Mouse (Mus musculus) spleen, adult 12 weeks (tissue): Measurements from ENCODE around the gene Ccdc38.
A peak's percentile ranks its signal among the peaks of the same experiment; 100 is the strongest.

ENCODE experiments used
- DNase-seq: peaks from one replicate; pipeline ENCODE4 v3.0.0; 2022; ENCODE audit warnings: low spot score

Ccdc38 gene

GRCm38 (mm10) chr10:93540431-93541210, at the start of gene Ccdc38:
Gene Ccdc38, plus strand, starts transcription at chr10:93540632.
- DNase-seq, result peak; percentile 8

DNA sequence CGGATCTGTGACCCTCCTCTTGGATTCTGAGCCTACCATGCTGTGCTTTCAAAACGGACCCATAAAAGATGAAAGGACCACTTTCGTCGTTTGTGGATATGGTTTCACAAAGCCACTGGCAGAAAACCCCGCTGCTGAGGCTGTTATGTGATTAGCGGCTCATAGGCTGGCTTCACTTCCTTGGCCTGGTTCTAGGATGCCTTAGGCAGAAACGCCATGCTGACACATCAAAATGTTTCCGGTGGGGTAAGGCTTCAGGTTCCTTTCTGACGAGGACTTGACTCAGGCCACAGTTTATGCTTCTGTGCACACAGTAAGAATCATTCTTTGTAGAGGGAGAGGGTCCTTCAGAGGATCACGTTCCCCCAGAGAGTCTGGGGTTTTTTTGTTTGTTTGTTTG, 39.6 kb upstream of the Ccdc38 start:
- DNase-seq, result no peak

DNA sequence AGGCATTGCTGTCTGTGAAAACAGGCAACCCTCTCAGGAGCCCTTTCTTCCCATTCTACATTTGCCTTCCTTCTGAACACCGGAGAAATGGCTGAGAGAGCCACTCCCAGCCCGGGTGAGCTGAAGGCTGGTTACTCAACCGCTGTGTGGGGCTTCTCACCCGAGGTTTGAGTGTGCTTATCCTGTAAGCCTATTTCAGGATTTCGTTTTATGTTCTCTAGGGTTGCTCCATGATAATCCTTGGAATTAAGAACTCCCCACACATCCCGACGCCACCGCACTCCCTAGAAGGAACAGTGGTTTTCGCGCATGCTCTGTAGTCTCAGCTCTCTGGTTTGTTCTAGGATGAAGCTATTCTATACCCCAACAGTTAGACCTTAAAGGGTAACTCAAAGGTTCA, 39.1 kb upstream of the Ccdc38 start:
- no peak for DNase-seq

GRCm38 (mm10) chr10:93508383-93508970, 32.0 kb upstream of the Ccdc38 start:
- no peak for DNase-seq

DNA sequence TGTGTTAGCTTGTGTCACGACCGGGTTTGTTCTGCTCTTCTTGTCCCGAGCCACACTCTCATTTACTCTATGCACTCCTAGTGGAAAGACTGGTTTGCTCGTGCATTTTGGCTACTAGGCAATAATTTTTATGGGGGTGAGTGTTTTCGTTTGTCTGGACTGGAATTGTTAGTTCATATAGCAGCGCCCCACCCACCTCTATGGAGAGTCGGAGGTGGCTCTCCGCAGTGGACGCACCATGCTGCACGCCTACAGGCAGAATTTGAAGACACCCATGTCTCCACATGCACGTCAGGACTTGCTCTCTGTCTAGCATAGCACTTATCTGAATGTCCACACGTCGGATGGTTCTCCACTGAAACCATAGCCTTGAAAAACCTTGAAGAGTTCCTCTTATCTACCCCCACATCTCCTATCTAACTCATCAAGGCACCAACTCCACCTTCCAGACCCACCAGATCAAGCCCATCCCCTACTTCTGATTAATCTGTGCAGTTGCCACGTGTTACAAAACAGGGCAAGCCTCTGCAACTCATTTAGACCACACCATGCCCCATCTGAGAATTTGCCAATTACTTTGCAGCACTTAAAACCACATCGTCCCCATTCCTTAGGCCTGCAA, 30.8 kb upstream of the Ccdc38 start:
- no peak for DNase-seq

DNA sequence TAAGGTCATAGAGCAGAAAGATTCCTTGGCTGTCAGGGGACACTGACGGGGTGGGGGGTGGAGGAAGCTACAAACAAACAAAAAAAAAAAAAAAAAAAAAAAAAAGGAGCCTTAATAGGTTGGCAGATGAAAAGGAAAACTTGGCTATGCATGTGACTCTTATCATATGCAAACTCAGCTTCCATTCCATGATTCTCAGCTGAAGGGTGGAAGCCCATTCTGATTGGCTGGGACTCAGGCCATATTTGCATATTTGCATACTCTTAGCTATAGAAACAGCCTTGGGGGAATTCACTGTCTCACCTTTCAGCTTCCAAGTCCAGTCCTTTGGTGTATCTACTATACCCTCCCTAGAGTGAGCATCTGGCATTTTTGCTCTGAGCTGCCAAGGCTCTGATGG, 25.0 kb upstream of the Ccdc38 start:
- no peak for DNase-seq

GRCm38 (mm10) chr10:93515927-93516326, 24.5 kb upstream of the Ccdc38 start:
- no peak for DNase-seq

DNA sequence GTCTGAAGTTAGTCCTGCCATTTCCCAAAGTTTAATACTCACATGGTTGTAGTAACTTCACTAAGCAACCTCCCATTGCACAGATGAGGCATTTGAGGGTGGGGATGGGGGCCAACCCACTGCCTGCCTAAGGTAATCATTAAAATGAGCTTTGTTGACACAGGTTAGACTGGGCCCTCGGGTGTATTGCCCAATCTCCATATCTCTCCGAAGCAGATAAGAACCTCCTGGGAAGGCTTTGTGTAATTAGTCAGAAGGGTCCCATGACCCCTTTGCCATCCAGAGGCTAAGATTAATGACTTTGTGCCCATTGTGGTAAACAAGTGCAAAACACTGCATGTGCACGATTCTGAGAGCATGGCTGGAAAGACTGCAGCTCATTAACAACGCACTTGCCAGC, 22.7 kb upstream of the Ccdc38 start:
- no peak for DNase-seq

DNA sequence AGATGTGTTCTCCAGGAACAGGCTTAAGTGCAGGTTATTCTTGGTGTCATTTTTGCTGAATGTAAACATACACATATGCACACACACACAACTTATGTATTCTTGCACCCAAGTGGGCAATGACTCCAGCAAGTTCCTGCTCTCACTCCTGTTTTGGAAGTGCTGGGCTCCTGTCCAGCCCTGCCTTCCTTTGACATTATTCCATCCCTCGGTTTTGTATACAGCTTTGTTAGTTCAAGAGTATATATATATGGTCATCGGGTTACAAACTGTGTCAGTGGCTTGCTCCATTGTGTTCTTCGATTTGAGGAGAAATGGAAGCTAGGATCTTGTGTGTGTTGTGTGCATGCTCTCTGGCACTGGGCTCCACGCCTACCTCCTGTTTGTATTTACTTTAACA, 22.2 kb upstream of the Ccdc38 start:
- DNase-seq, result no peak

DNA sequence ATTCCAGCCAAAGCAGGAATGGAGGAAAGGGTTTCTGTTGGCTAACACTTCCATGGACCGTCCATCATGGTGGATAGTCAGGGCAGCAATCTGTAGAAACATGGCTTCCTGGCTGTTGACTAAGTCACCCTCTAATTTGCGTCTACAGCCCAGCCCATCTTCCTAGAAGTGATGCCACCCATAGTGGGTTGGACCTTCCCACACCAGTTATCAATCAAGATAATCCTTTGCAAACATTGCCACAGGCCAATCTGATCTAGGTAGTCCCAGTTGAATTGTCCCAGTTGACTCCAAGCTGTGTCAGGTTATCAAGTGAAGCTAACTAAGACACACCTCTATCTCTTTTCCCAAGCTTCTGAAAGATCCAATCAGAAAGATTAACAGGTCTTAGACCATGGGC, 21.8 kb upstream of the Ccdc38 start:
- DNase-seq, result no peak

- no peak for DNase-seq
Observed at GRCm38 (mm10) chr10:93519159-93519558, 21.3 kb upstream of the Ccdc38 start.

DNA sequence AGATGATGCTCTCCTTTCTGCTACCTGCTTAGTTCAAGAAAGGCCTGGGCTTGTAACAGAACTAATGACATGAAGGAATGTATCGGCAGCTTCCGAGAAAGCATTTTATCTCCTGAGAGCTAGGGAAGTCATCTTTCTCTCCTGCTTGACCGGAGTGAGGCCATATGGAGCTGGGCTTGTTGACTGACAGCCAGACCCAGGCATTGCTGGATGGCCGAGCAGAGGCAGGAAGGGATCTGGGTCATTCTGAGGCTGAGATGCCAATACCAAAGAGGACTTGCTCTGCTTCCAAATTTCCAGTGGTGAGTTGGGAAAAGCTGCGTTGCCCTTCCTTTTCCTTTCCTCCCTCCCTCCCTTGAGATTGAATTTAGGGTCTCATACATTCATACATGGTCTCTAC, 20.7 kb upstream of the Ccdc38 start:
- DNase-seq, result no peak

DNA sequence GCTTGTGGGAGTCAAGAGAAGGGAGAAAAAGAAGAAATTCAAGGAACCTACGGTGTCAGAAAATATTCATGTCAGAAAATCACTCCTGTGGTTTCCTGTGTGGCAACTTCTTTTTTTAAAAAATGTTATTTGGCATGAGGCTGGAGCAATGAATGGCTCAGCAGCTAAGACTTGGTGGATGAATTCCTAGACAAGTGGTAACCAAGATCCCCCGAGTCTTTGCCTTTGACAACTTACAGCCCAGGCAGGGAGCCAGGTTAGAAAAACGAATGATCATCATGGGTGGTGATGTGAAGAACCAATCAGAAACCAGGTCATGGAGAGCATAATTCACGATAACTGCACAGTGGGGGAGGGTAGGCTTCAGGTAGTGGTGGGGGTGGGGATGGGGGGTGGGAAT, 19.4 kb upstream of the Ccdc38 start:
- no peak for DNase-seq

GRCm38 (mm10) chr10:93525329-93525728, 15.1 kb upstream of the Ccdc38 start:
- no peak for DNase-seq

DNA sequence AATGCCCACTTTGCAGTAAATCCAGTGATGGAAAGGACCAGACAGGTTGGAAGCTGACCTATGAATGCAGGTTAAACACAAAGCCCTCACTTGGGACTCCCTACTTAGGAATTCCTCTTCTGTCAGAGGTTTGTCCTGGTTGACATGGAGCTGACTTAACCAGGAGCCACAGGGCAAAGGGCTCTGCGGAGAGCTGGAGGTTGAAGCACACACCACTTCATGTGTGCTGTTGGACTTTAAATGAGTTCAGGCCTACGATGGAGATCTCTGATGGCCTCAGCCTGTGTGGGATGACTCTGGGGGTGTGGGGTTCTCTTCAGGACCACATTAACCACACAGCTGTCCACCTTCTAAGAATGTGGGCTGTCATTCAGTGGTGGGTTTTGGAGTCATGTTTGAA, 2.1 kb upstream of the Ccdc38 start:
- DNase-seq, result no peak

- DNase-seq, result no peak
Observed at GRCm38 (mm10) chr10:93538818-93539217, 1.6 kb upstream of the Ccdc38 start.

DNA sequence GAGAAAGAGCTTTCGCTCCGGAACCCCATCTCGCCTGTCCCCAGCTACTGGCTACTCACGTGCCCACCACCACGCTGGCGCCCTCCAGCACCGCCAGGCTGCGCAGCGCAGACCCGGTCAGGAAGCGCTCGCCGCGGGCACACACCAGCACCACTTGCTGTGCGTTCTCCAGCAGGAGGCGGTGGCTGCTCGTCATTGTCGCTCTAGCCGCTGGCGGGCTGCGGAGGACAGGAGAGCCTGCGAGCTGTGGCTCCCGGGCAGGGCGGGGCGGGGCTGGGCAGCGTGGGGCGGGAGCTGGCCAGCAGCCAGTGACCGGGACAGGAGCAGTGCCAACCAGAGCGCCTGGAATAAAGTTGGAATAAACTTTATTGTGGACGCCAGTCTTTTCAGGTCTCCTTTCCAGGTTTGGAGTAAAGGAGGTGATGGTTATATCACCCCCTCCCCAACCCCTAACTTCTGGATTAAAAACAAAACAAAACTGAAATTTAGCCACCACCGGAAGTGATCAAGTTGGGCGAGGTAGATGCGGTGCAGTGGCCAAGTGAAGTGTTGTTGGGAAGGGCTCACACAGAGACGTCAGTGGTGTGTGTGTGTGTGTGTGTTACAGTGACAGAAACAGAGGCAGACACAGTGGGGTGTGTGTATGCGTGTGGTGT, 529 bp upstream of the Ccdc38 start, which contains the start of gene Amdhd1:
Gene Amdhd1 (minus strand): TSS at position 259 of the 656 bp plus-strand sequence.
- peak; percentile 76 for DNase-seq

- DNase-seq, result no peak
Observed at GRCm38 (mm10) chr10:93541585-93541984, 1.2 kb downstream of the Ccdc38 start.

DNA sequence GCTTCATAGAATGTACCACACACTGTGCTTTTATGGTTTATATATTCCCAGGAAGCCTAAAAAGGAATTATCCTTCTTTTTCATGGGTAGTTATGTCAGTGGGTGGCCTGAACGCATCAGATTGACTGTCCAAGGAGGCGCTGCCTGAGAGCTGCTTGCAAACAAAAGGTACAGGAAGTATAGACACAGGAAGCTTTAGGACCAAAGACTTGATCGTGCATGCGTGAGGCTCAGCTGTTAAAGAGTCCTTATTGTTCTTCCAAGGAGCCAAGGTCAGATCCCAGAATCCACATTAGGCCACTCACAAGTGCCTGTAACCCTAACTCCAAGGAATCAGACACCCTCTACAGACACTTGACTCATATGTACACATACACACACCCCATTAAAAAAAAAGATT, 1.9 kb downstream of the Ccdc38 start:
- DNase-seq, result no peak

GRCm38 (mm10) chr10:93543176-93543575, 2.7 kb downstream of the Ccdc38 start:
- DNase-seq, result no peak

DNA sequence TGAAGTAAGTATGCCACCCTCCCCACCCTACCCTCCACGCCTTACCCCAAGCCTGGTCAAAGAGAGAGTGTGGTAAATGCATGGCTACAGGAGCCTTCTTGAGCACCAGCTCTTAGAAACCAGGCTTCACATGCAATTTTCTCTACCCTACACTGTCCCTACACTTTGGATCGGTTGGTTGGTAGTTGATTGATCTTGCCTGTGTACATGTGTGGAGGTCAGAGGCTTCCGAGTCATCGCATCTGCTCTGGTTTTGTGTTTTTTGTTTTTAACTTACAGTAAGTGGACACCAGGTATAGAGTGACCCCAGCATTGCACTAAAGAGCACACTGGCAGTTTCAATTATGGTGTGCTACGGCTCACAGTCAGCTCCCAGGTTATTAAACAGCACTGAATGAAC, 3.7 kb downstream of the Ccdc38 start:
- DNase-seq, result no peak

GRCm38 (mm10) chr10:93547741-93548270, 7.4 kb downstream of the Ccdc38 start:
- DNase-seq, result no peak

DNA sequence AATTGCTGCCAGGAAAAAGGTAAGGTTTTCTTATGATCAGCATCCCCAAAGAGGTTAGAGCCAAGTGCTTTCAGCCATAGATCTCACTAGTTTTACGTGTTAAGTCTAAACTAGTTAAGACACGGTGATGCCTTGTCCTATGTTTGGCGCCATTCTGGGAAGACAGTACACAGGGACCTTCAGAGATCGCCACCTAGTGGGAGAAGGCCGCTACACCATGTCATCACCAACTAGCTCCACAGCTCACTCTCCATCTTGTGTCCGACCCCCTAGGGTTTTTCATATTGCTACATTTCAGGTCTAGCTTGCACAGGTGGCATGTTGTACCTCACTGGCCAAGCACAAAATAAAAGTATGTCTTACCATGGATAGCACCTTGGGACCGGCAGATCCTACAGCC, 8.6 kb downstream of the Ccdc38 start:
- peak; percentile 28 for DNase-seq
